Mouse (Mus musculus) E14TG2a.4 (cell line): ENCODE measurements around the gene Nxpe5.

Experiments used
- CTCF ChIP-seq: conservative IDR thresholded peaks from 2 replicates; pipeline ENCODE4 v1.5.1; 2014; ENCODE audit warnings: low read length
- NANOG ChIP-seq: IDR thresholded peaks from 2 replicates; pipeline ENCODE4 v1.6.1; 2014; ENCODE audit warnings: borderline replicate concordance, low read length, mixed read lengths
- POU5F1 ChIP-seq: IDR thresholded peaks from 2 replicates; pipeline ENCODE4 v1.6.1; 2014; ENCODE audit warnings: low read length, borderline replicate concordance

DNA sequence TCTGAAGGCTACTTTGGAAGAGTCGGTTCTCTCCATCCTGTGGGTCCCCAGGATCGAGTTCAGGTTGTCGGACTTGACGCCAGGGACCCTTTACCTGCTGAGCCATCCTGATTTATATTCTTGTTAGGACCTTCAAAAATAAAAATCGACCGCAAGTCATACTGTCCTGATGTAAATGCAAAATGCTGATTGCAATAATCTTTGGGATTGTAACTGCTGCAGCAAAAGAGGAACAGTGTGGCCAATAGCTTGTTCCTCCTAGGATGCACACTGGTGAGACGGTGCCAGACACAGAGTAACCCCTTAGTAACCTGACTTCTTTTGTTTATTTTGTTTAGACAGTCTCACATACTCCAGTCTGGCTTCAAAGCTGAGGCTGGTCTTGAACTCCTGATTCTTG lies 30.2 kb upstream of the Nxpe5 start:
- TF ChIP-seq CTCF (no peak), POU5F1 (no peak), NANOG (no peak)
